Mouse (Mus musculus) embryonic facial prominence, embryonic 11.5 days (tissue): ENCODE measurements around the gene Sdc1. TPM values are rescaled to one million over a fixed set of nuclear protein-coding genes. Genes with fewer than 3 reads are reported as not detected.

ENCODE experiments used
- ATAC-seq: fragments of 200-750 bp; cut with Nextera tagmentation; replicated peaks from 2 replicates; pipeline ENCODE4 v1.8.0; 2017; ENCODE audit warnings: low read depth; ENCODE audit not compliant: insufficient number of reproducible peaks, low FRiP score, low TSS enrichment
- DNase-seq: peaks from one replicate; pipeline ENCODE4 v3.0.0-alpha.2; 2015; ENCODE audit warnings: low spot score
- H3K27ac ChIP-seq: fragments of 300-500 bp; sonication (generic); replicated peaks from 2 replicates; pipeline ENCODE4 v1.5.1; 2014; ENCODE audit warnings: mild to moderate bottlenecking, low read depth, low read length, control low read depth
- H3K27me3 ChIP-seq: fragments of 300-500 bp; sonication (generic); 2 replicates; pipeline ENCODE4 v1.6.1; 2014; ENCODE audit warnings: mild to moderate bottlenecking, low read length, moderate library complexity, mixed read lengths; ENCODE audit not compliant: control insufficient read depth, insufficient read depth
- H3K36me3 ChIP-seq: fragments of 300-500 bp; sonication (generic); replicated peaks from 2 replicates; pipeline ENCODE4 v1.6.1; 2014; ENCODE audit warnings: low read depth, mild to moderate bottlenecking, low read length, moderate library complexity, mixed read lengths; ENCODE audit not compliant: control insufficient read depth, insufficient read depth
- H3K4me1 ChIP-seq: fragments of 300-500 bp; sonication (generic); 2 replicates; pipeline ENCODE4 v1.6.1; 2014; ENCODE audit warnings: low read length, mixed read lengths; ENCODE audit not compliant: control insufficient read depth, insufficient read depth
- H3K4me2 ChIP-seq: fragments of 300-500 bp; sonication (generic); 2 replicates; pipeline ENCODE4 v1.6.1; 2014; ENCODE audit warnings: low read depth, mild to moderate bottlenecking, control low read depth, low read length, moderate library complexity
- H3K4me3 ChIP-seq: fragments of 300-500 bp; sonication (generic); 2 replicates; pipeline ENCODE4 v1.5.1; 2014; ENCODE audit warnings: low read depth, low read length, control low read depth
- H3K9ac ChIP-seq: fragments of 300-500 bp; sonication (generic); replicated peaks from 2 replicates; pipeline ENCODE4 v1.6.1; 2014; ENCODE audit warnings: mild to moderate bottlenecking, control low read depth, low read length
- H3K9me3 ChIP-seq: fragments of 300-500 bp; sonication (generic); replicated peaks from 2 replicates; pipeline ENCODE4 v1.6.1; 2016; ENCODE audit warnings: mild to moderate bottlenecking, low read length, inconsistent platforms, mixed read lengths; ENCODE audit not compliant: control insufficient read depth
- WGBS: fragments of 180-500 bp; shearing (Covaris S2); extraction: QIAGEN DNeasy Blood & Tissue Kit; methylation state at CpG from one replicate; pipeline ENCODE4 v1.1.7; 2014; 5-methylcytosine and 5-hydroxymethylcytosine counted together
- polyA plus RNA-seq: library from polyadenylated mRNA; unstranded; fragments of >200 nt; fragmentation: Nextera tagmentation; extraction: Ambion mirVana; gene quantifications from 2 replicates; pipeline ENCODE4 v1.2.1, GENCODE M21; 2014

Sdc1 gene
- polyA plus RNA-seq, 1 experiment from 2014 or later: 128 TPM

DNA sequence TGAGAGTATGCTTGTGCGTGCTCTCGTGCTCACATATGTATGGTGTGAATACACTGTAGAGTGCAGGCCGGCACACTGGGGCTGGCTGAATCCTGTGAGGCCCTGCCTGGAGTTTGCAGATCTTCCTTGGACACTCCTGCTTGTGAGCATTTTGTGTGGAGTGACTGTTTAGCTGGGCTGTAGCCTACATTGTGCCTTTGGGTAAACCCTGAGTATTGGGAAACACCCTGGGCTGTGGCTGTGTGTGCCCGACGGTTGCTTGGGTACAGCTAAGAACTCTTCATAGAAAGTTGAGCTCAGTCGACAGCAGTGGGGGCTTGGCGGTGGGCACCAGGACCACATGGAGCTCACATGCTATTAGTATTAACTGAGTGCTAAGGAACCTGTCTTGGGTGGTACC lies 5.1 kb downstream of the Sdc1 start:
- Histone ChIP-seq H3K4me3 (no peak overlapping the region), H3K4me2 (no peak overlapping the region), H3K9me3 (no peaks in the 10 kb centered on the region), H3K36me3 (no peaks in the 10 kb centered on the region), H3K27ac (no peak overlapping the region), H3K27me3 (no peaks in the 10 kb centered on the region), H3K4me1 (peaks cover 5% of the 10 kb centered on the region), H3K9ac (no peak overlapping the region)
- DNase-seq (no peak), ATAC-seq (no peak)
- WGBS: 88% methylated on average over 7 of the region's 7 CpGs

DNA sequence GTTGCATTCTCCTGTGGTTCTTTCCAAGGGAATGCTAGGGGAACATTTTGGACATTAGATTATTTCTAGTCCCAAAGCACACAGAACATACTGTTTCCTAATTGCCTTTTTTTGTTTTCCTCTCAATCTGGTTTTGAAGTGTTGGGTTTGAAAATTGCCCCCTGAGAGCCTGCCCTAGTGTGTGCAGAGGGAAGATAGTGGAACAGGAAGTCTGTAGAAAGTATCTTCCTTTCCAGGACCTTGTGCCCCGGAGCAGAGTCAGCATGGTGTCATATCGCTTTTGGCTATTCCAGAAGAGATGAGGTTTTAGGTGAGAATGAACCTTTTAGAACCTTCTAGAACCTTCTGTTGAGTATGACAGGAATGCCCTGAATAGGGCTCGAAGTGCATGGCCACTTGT lies 5.6 kb downstream of the Sdc1 start:
- Histone ChIP-seq H3K4me1 (peaks cover 5% of the 10 kb centered on the region), H3K4me3 (no peak overlapping the region), H3K27me3 (no peaks in the 10 kb centered on the region), H3K9ac (no peak overlapping the region), H3K27ac (no peak overlapping the region), H3K4me2 (no peak overlapping the region), H3K9me3 (no peaks in the 10 kb centered on the region), H3K36me3 (no peaks in the 10 kb centered on the region)
- ATAC-seq (no peak), DNase-seq (no peak)
- WGBS: 85% methylated on average over 3 of the region's 3 CpGs

DNA sequence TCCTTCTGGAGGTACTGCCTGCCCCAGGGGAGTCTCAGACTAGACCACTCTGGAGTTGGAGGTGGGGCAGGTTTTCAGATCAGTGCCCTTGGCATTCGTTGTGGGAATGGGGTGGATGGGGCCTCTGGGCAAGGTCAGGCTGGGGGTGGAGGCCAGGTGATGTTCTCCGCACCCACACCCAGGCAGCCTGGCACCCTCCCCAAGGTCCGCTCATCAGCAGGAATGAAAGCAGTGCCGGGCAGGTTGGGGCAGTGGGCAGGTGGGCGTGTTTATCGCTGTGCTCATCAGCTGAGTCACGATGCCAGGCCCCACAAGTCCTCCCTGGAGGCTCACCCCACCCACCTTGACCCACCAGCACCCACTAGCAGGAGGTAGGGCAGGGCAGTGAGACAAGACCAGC lies 7.0 kb downstream of the Sdc1 start:
- H3K9me3 ChIP-seq: no peaks in the 10 kb centered on the region
- H3K4me2 ChIP-seq: no peak overlapping the region
- no peak for ATAC-seq
- no peaks in the 10 kb centered on the region for H3K27me3 ChIP-seq
- H3K4me1 ChIP-seq: peaks cover 5% of the 10 kb centered on the region
- H3K4me3 ChIP-seq: no peak overlapping the region
- DNase-seq: no peak
- no peak overlapping the region for H3K27ac ChIP-seq
- no peaks in the 10 kb centered on the region for H3K36me3 ChIP-seq
- WGBS: 87% methylated on average over 7 of the region's 7 CpGs
- H3K9ac ChIP-seq: no peak overlapping the region

DNA sequence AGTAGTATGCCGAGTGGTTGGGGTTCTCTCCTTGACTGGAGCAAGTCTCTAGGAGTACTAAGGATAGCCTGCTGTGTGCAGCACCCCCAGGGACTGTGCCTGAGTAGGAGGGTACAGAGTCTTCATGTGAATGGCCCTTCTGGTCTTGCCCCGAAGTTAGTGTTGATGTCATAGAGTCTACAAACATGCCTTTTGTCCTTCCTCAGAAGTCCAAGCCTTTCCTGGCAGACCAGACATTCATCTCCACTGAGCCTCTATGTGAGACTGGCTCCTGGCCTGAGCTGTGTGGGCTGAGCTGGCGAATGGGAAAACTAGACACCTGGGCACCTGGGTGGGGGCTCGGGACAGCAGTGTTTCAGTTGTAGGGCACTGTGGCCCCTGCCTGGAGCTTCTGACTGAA lies 8.7 kb downstream of the Sdc1 start:
- Histone ChIP-seq H3K27me3 (no peaks in the 10 kb centered on the region), H3K9me3 (no peaks in the 10 kb centered on the region), H3K27ac (no peak overlapping the region), H3K4me3 (no peak overlapping the region), H3K4me1 (peaks cover 3% of the 10 kb centered on the region; the same call in 1 of the 2 replicates), H3K36me3 (no peaks in the 10 kb centered on the region), H3K9ac (no peak overlapping the region), H3K4me2 (no peak overlapping the region)
- DNase-seq (no peak), ATAC-seq (no peak)
- WGBS: 77% methylated on average over 4 of the region's 4 CpGs

DNA sequence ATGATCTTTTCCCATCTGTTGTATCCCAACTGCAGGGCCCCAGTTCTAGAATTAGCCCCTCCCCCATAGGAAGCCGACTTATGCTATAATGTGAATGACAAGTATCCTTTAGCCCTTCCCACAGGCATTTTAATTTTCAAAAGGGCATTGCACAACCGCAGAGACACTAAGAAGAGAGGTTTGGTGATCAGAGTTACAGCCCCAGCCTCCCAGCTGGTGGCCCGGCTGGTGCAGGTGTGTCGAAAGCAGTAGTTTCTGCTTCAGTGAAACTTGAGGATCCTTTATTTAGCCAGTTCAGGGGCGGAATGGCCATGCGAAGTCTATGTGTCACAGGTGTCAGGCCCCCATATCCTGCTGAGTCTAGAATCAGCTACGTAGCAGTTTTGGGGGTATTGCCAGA lies 10.0 kb downstream of the Sdc1 start:
- Histone ChIP-seq H3K9me3 (no peaks in the 10 kb centered on the region), H3K9ac (no peak overlapping the region), H3K27me3 (no peaks in the 10 kb centered on the region), H3K36me3 (no peaks in the 10 kb centered on the region), H3K4me3 (no peak overlapping the region), H3K27ac (no peak overlapping the region), H3K4me2 (no peak overlapping the region), H3K4me1 (no peaks in the 10 kb centered on the region; the same call in 1 of the 2 replicates)
- DNase-seq (no peak), ATAC-seq (no peak)
- 82% methylated on average over 7 of the region's 7 CpGs for WGBS

DNA sequence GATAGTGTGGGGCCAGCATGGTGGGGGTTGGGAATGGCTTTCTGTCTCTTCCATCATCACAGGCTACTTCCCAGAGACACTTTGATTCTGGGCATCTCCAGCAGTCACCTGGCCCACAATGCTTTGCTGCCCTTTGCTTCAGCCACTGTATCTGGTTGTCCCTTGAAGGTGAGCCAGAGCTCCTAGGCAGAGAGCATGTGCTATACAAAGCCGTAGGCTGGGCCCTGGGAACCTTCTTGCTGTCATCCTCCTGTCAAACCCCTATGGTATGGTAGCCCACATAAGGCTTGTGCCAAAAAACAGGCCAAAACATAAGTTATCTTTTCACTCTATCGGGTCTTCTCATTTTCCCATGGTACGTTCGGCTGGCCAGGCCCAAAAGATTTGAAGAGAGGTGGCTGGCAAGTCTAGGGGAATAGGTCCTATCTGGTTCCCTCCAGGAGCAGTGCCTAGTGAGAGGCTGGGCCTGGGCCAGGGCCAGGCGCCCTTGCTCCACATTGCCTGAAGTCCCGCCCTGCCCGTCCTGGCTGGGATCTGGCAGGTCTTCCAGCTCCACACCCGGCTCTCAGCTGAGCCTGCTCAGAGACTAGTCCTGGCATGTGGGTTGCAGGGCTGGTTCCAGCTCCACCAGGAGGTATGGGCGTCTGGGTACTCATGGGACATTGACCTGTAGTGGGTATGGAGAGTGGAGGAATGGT lies 10.7 kb downstream of the Sdc1 start:
- no peaks in the 10 kb centered on the region for H3K27me3 ChIP-seq
- no peaks in the 10 kb centered on the region for H3K36me3 ChIP-seq
- no peak overlapping the region for H3K4me2 ChIP-seq
- ATAC-seq: no peak
- DNase-seq: no peak
- no peaks in the 10 kb centered on the region for H3K9me3 ChIP-seq
- H3K27ac ChIP-seq: no peak overlapping the region
- 87% methylated on average over 9 of the region's 9 CpGs for WGBS
- H3K9ac ChIP-seq: no peak overlapping the region
- no peak overlapping the region for H3K4me3 ChIP-seq
- H3K4me1 ChIP-seq: no peaks in the 10 kb centered on the region; the same call in 1 of the 2 replicates

DNA sequence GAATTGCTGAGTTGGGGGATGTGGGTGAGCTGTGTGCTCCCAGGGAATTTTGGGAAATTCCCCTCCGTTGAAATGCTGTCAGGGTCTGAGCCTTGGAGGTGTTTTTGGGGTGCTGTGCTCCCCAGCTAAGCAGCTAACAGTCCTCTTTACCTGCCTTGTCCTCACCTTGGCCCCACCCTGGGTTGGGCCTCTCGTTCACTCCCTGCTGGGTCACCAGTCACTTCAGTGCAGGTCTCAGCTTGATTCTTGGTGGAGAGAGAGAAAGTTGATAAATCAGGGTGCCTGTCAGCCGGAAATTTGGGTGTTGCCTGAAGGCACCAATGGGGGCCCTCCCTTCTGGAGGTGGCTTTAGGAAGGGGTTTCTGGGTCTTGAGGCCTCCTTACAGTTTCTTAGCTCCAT lies 11.4 kb downstream of the Sdc1 start:
- no peak overlapping the region for H3K27ac ChIP-seq
- H3K27me3 ChIP-seq: no peaks in the 10 kb centered on the region
- no peaks in the 10 kb centered on the region for H3K9me3 ChIP-seq
- no peak overlapping the region for H3K9ac ChIP-seq
- no peak overlapping the region for H3K4me3 ChIP-seq
- whole genome bisulfite sequencing: 72% methylated on average over 3 of the region's 3 CpGs
- H3K4me2 ChIP-seq: no peak overlapping the region
- ATAC-seq: no peak
- H3K4me1 ChIP-seq: no peaks in the 10 kb centered on the region; the same call in 1 of the 2 replicates
- no peak for DNase-seq
- no peaks in the 10 kb centered on the region for H3K36me3 ChIP-seq

DNA sequence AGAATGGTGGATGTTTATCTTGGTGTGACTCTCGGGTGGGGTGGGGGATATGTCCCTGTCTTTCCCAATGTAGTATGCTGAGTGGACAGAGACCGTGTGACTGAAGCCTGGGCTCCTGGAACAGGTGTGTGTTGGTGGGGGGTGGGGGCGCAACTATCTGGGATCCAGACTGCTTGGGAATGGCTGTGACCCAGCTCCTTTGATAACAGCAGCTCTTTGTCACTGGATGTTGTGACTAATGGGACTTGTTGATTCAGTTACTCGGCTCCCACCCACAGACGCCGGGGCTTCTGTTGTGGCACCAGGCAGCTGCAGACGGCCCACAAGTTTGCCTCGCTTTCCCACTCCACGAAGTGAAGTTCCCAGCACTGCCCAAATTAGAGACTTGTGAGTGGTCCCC lies 13.1 kb downstream of the Sdc1 start:
- DNase-seq: no peak
- no peak overlapping the region for H3K9ac ChIP-seq
- no peak overlapping the region for H3K4me3 ChIP-seq
- no peaks in the 10 kb centered on the region for H3K27me3 ChIP-seq
- no peaks in the 10 kb centered on the region for H3K9me3 ChIP-seq
- no peaks in the 10 kb centered on the region for H3K36me3 ChIP-seq
- no peak overlapping the region for H3K27ac ChIP-seq
- no peak overlapping the region for H3K4me2 ChIP-seq
- 78% methylated on average over 9 of the region's 9 CpGs for WGBS
- no peak for ATAC-seq
- peaks cover 2% of the 10 kb centered on the region for H3K4me1 ChIP-seq
